Mouse (Mus musculus) brain, embryonic 14.5 days (tissue): ENCODE data around the gene Apol9a.

Experiments used
- CTCF ChIP-seq: fragments of 200-500 bp; IDR thresholded peaks from 2 replicates; pipeline ENCODE4 v1.5.1; 2012; ENCODE audit warnings: inconsistent platforms, mild to moderate bottlenecking, moderate library complexity, borderline replicate concordance; ENCODE audit not compliant: insufficient read depth, insufficient read length; ENCODE audit errors: extremely low read depth
- POLR2A ChIP-seq: fragments of 200-500 bp; IDR thresholded peaks from 2 replicates; pipeline ENCODE4 v1.6.1; 2012; ENCODE audit warnings: mild to moderate bottlenecking, inconsistent platforms, borderline replicate concordance; ENCODE audit not compliant: poor library complexity, insufficient read depth, insufficient read length, severe bottlenecking; ENCODE audit errors: extremely low read depth

DNA sequence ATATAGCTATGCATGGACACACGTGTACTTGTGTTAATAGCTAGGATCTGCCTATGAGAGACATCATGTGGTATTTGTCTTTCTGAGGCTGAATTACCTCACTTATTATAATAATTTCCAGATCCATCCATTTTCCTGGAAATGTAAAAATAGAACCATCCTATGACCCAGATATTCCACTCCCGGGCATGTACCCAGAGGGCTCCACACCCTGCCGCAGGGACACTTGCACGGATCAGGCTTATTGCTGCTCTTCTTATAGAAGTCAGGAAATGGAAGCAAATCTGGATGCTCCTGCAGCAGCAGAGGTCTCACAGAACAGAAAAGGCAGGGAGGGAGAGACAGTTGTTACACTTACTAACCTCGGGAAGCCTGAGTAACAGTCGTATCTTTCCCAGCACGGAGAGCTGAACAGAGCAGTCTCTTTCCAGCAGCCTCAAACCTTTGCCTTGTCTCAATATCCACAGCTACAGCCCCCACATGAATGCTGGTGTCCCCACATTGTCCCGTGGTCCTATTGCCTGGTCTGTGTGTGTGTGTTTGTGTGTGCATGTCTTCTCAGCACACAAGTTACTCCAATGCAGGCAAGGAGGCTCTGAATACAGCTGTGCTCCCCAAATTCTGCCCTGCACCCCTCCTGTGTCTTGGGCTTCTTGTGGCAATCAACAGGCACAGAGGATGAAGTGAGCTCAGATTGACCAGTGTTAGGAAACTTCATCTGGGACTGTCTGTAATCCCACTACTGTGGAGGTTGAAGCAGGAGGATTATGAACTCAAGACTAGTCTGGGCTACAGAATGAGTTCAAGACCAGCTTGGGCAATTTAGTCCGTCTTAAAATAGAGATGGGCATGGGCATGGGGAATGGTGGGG is 45.0 kb downstream of the Apol9a start:
- TF ChIP-seq CTCF (no peak), POLR2A (no peak)
